Mouse (Mus musculus) limb, embryonic 11.5 days (tissue): Measurements from ENCODE around the gene Mtmr3. TPM values are rescaled to one million over a fixed set of nuclear protein-coding genes. Genes with fewer than 3 reads are reported as not detected.

Source experiments
- ATAC-seq: fragments of 200-750 bp; cut with Nextera tagmentation; 2 replicates; pipeline ENCODE4 v1.8.0; 2017; ENCODE audit warnings: low read depth; ENCODE audit not compliant: insufficient number of reproducible peaks, low FRiP score, low TSS enrichment
- DNase-seq: peaks from one replicate; pipeline ENCODE4 v3.0.0-alpha.2; 2015; ENCODE audit warnings: low spot score
- H3K27ac ChIP-seq: fragments of 300-500 bp; sonication (generic); replicated peaks from 2 replicates; pipeline ENCODE4 v1.5.1; 2014; ENCODE audit warnings: low read depth, mild to moderate bottlenecking, low read length
- H3K27me3 ChIP-seq: fragments of 300-500 bp; sonication (generic); 2 replicates; pipeline ENCODE4 v1.6.1; 2014; ENCODE audit warnings: mild to moderate bottlenecking, low read length, mixed read lengths; ENCODE audit not compliant: control insufficient read depth, insufficient read depth
- H3K36me3 ChIP-seq: fragments of 300-500 bp; sonication (generic); 2 replicates; pipeline ENCODE4 v1.6.1; 2014; ENCODE audit warnings: mild to moderate bottlenecking, low read length, moderate library complexity, mixed read lengths; ENCODE audit not compliant: control insufficient read depth, insufficient read depth
- H3K4me1 ChIP-seq: fragments of 300-500 bp; sonication (generic); 2 replicates; pipeline ENCODE4 v1.6.1; 2014; ENCODE audit warnings: low read length, mixed read lengths; ENCODE audit not compliant: control insufficient read depth, insufficient read depth
- H3K4me2 ChIP-seq: fragments of 300-500 bp; sonication (generic); 2 replicates; pipeline ENCODE4 v1.6.1; 2014; ENCODE audit warnings: low read depth, mild to moderate bottlenecking, moderate library complexity; ENCODE audit not compliant: severe bottlenecking
- H3K4me3 ChIP-seq: fragments of 300-500 bp; sonication (generic); 2 replicates; pipeline ENCODE4 v1.5.1; 2014; ENCODE audit warnings: low read depth, low read length
- H3K9ac ChIP-seq: fragments of 300-500 bp; sonication (generic); 2 replicates; pipeline ENCODE4 v1.6.1; 2014; ENCODE audit warnings: mild to moderate bottlenecking, low read length
- H3K9me3 ChIP-seq: fragments of 300-500 bp; sonication (generic); 2 replicates; pipeline ENCODE4 v1.6.1; 2016; ENCODE audit warnings: low read length; ENCODE audit not compliant: control insufficient read depth
- WGBS: fragments of 180-500 bp; shearing (Covaris S2); extraction: QIAGEN DNeasy Blood & Tissue Kit; methylation state at CpG from one replicate; pipeline ENCODE4 v1.1.7; 2014; 5-methylcytosine and 5-hydroxymethylcytosine counted together
- polyA plus RNA-seq: library from polyadenylated mRNA; unstranded; fragments of >200 nt; fragmentation: Nextera tagmentation; extraction: Ambion mirVana; gene quantifications from 2 replicates; pipeline ENCODE4 v1.2.1, GENCODE M21; 2014

The Mtmr3 gene
- polyA plus RNA-seq, 1 experiment from 2014 or later = 26.2 TPM

- Histone ChIP-seq H3K4me3 (no peak overlapping the region), H3K4me2 (no peak overlapping the region), H3K27ac (no peak overlapping the region), H3K9ac (no peak overlapping the region), H3K36me3 (no peaks in the 10 kb centered on the region), H3K9me3 (no peaks in the 10 kb centered on the region), H3K4me1 (0 out of 2 replicates have a peak, but pooled peaks cover 2% of the 10 kb centered on the region), H3K27me3 (no peaks in the 10 kb centered on the region)
- DNase-seq (no peak), ATAC-seq (no peak)
- 92% methylated on average over 1 of the region's 1 CpGs for WGBS
Measured at GRCm38 (mm10) chr11:4464186-4464585, 130.5 kb downstream of the Mtmr3 start.

GRCm38 (mm10) chr11:4462868-4463267 is 131.8 kb downstream of the Mtmr3 start:
- Histone ChIP-seq H3K4me3 (no peak overlapping the region), H3K27ac (no peak overlapping the region), H3K9me3 (no peaks in the 10 kb centered on the region), H3K4me2 (no peak overlapping the region), H3K36me3 (no peaks in the 10 kb centered on the region), H3K27me3 (no peaks in the 10 kb centered on the region), H3K9ac (no peak overlapping the region), H3K4me1 (0 out of 2 replicates have a peak, but pooled peaks cover 2% of the 10 kb centered on the region)
- 55% methylated on average over 2 of the region's 2 CpGs for WGBS
- DNase-seq (no peak), ATAC-seq (no peak)

- DNase-seq (peak; percentile 66), ATAC-seq (no peak)
- no peak overlapping the region for H3K27ac ChIP-seq
- H3K9me3 ChIP-seq = no peaks in the 10 kb centered on the region
- WGBS = 11% methylated on average over 12 of the region's 12 CpGs
- no peak overlapping the region for H3K4me2 ChIP-seq
- H3K4me1 ChIP-seq = 0 out of 2 replicates have a peak, but pooled peaks cover 2% of the 10 kb centered on the region
- no peaks in the 10 kb centered on the region for H3K36me3 ChIP-seq
- H3K27me3 ChIP-seq = no peaks in the 10 kb centered on the region
- H3K9ac ChIP-seq = no peak overlapping the region
- H3K4me3 ChIP-seq = no peak overlapping the region
Measured at GRCm38 (mm10) chr11:4461154-4461553, 133.5 kb downstream of the Mtmr3 start.

- Histone ChIP-seq H3K27ac (no peak overlapping the region), H3K36me3 (no peaks in the 10 kb centered on the region), H3K27me3 (no peaks in the 10 kb centered on the region), H3K9me3 (no peaks in the 10 kb centered on the region), H3K4me2 (no peak overlapping the region), H3K4me1 (0 out of 2 replicates have a peak, but pooled peaks cover 2% of the 10 kb centered on the region), H3K9ac (no peak overlapping the region), H3K4me3 (no peak overlapping the region)
- no peak for DNase-seq
- no peak for ATAC-seq
- 63% methylated on average over 5 of the region's 5 CpGs for WGBS
Measured at GRCm38 (mm10) chr11:4460615-4461014, 134.0 kb downstream of the Mtmr3 start.

GRCm38 (mm10) chr11:4454895-4455535 is 139.6 kb downstream of the Mtmr3 start:
- DNase-seq = no peak
- H3K4me1 ChIP-seq = no peaks in the 10 kb centered on the region
- H3K36me3 ChIP-seq = no peaks in the 10 kb centered on the region
- 83% methylated on average over 8 of the region's 8 CpGs for WGBS
- no peaks in the 10 kb centered on the region for H3K27me3 ChIP-seq
- no peak for ATAC-seq
- no peak overlapping the region for H3K9ac ChIP-seq
- H3K4me3 ChIP-seq = no peak overlapping the region
- no peaks in the 10 kb centered on the region for H3K9me3 ChIP-seq
- no peak overlapping the region for H3K27ac ChIP-seq
- H3K4me2 ChIP-seq = no peak overlapping the region

- Histone ChIP-seq H3K36me3 (no peaks in the 10 kb centered on the region), H3K4me3 (no peak overlapping the region), H3K27me3 (no peaks in the 10 kb centered on the region), H3K9ac (no peak overlapping the region), H3K4me2 (no peak overlapping the region), H3K4me1 (no peaks in the 10 kb centered on the region), H3K9me3 (no peaks in the 10 kb centered on the region), H3K27ac (no peak overlapping the region)
- ATAC-seq = no peak
- 85% methylated on average over 12 of the region's 12 CpGs for WGBS
- DNase-seq = no peak
Measured at GRCm38 (mm10) chr11:4452467-4453184, 142.0 kb downstream of the Mtmr3 start.

GRCm38 (mm10) chr11:4451116-4451515 is 143.5 kb downstream of the Mtmr3 start:
- no peaks in the 10 kb centered on the region for H3K27me3 ChIP-seq
- no peak overlapping the region for H3K27ac ChIP-seq
- H3K9me3 ChIP-seq = no peaks in the 10 kb centered on the region
- WGBS = 19% methylated on average over 9 of the region's 9 CpGs
- DNase-seq = peak; percentile 77
- H3K36me3 ChIP-seq = no peaks in the 10 kb centered on the region
- H3K4me3 ChIP-seq = no peak overlapping the region
- no peak overlapping the region for H3K9ac ChIP-seq
- no peak overlapping the region for H3K4me2 ChIP-seq
- ATAC-seq = no peak
- no peaks in the 10 kb centered on the region for H3K4me1 ChIP-seq

- no peaks in the 10 kb centered on the region for H3K36me3 ChIP-seq
- no peaks in the 10 kb centered on the region for H3K27me3 ChIP-seq
- ATAC-seq (no peak), DNase-seq (no peak)
- no peak overlapping the region for H3K4me3 ChIP-seq
- no peaks in the 10 kb centered on the region for H3K4me1 ChIP-seq
- no peaks in the 10 kb centered on the region for H3K9me3 ChIP-seq
- H3K4me2 ChIP-seq = no peak overlapping the region
- WGBS = 90% methylated on average over 9 of the region's 9 CpGs
- no peak overlapping the region for H3K27ac ChIP-seq
- no peak overlapping the region for H3K9ac ChIP-seq
Measured at GRCm38 (mm10) chr11:4446195-4446868, 148.3 kb downstream of the Mtmr3 start.
